Mouse (Mus musculus): Measurements from ENCODE around the gene Cpxm2.

Gene Cpxm2

GRCm38 (mm10) chr7:132154368-132154961 is at the start of gene Cpxm2:
TSS of gene Cpxm2 (minus strand) at chr7:132154739.
- DNase-seq (ENCODE audit: low spot score in 2 of 2) = no peak

DNA sequence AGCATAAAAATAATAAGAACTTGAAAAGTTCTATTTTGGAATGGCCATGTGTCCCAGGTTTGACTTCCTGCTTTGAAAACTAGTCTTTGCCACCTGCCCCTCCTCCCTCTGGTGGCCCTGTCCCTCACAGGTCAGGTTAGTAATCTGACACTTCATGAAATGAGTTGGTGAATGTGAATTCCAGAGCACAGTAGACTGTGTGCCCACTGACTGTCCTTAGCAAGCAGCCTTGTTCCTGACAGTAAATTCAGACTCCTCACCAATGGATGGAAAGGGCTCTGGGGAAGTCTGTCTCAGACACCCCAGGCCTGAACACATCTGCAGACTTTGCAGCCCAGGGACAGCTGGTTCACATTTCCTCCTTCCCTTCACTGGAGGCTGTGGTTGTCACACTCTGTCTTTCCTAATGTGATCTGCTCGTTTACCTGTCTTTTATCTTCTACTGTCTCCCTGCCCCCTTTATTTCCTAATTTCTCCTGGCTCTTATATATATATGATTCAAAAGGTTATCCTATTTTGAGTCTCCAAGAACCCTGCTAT is 49.6 kb upstream of the Cpxm2 start:
- DNase-seq (ENCODE audit: low spot score in 2 of 2) = no peak

GRCm38 (mm10) chr7:132199686-132200085 is 45.1 kb upstream of the Cpxm2 start:
- DNase-seq (ENCODE audit: low spot score in 2 of 2) = no peak

DNA sequence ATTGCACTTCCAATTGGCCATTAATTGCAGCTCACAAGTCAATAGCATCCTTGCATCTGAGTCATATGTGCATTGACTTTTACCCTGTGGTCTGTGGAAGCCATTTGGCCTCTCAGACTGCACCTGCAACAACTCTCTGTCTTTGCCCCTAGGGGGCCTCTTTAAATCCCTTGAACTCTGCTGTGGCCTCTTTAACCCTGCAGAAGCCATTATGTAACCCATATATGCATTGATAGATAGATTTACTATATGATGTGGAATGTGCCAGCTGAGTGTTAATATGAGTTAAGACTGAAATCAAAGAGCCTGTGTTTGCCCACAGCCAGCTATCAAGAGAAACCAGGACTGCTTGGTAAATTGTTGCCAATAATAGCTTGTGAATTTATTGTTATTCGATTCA is 44.3 kb upstream of the Cpxm2 start:
- no peak for DNase-seq (ENCODE audit: low spot score in 2 of 2)

- DNase-seq (ENCODE audit: low spot score in 2 of 2) = no peak
Measured at GRCm38 (mm10) chr7:132197817-132198475, 43.4 kb upstream of the Cpxm2 start.

- DNase-seq (ENCODE audit: low spot score in 2 of 2) = no peak
Measured at GRCm38 (mm10) chr7:132196581-132196980, 42.0 kb upstream of the Cpxm2 start.

DNA sequence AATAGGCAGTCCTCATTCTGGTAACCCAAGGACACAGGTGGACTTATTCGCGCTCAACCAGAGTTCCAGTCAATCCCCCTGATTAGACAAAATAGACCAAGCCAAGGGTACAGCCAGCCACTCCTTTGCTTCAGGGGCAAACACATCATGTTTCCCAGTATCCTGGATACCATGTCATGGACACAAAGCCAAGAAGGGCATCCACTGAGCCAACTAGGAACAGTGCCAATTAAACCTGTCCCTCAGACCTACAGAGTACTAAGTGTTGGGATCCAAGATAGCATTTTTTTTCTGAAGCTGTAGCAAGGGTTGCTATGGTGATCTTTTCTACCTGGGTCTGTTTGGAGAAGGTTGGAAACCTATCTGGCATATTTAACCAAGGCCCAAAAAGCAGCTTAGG is 39.1 kb upstream of the Cpxm2 start:
- no peak for DNase-seq (ENCODE audit: low spot score in 2 of 2)

DNA sequence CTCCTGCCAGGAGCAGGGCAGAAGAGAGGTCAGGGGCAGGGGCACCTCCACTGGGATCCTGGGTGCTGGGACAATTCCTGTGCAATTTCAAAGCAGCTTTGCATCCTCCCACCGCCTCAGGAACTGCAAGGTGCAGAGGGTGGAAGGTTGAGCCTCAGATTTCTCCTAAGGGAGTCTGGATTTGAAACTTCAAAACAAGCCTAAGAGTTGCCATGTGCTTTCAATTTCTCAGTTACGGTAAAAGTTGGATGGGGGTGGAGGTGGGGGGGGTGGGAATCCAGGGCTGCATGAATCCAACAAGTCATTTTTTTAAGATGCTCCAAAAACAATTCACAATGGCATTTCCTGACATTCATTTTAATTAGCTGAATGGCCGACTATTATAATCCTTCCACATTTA is 32.9 kb upstream of the Cpxm2 start:
- no peak for DNase-seq (ENCODE audit: low spot score in 2 of 2)

GRCm38 (mm10) chr7:132183892-132184404 is 29.4 kb upstream of the Cpxm2 start:
- DNase-seq (ENCODE audit: low spot score in 2 of 2) = no peak

DNA sequence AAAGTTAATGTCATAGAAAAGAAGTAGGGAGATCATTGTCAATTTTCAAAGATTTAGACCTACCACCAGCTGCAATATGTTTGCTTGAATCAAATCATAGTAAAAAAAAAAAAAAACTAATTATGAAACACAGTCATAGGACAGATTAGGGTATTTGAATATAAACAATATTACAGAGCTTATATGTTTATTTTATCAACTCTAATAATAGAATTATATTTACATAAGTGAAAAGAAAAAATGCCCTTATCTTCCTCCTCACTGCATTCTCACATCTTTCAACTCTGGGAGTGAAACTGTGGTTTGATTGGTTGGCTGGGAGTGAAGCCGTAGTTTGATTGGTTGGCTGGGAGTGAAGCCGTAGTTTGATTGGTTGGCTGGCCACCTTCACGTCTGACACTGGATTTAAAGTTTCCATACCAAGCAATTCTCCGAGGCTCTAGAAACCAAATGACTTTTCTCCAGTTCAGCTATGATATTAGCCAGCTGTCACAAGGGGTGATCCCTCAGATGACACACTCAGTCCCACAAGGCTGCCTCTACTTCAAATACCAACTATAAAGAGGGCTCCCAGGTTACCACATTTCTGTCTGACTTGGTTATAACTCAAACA is 27.2 kb upstream of the Cpxm2 start:
- DNase-seq (ENCODE audit: low spot score in 2 of 2) = no peak

- DNase-seq (ENCODE audit: low spot score in 2 of 2) = no peak
Measured at GRCm38 (mm10) chr7:132181042-132181441, 26.5 kb upstream of the Cpxm2 start.

DNA sequence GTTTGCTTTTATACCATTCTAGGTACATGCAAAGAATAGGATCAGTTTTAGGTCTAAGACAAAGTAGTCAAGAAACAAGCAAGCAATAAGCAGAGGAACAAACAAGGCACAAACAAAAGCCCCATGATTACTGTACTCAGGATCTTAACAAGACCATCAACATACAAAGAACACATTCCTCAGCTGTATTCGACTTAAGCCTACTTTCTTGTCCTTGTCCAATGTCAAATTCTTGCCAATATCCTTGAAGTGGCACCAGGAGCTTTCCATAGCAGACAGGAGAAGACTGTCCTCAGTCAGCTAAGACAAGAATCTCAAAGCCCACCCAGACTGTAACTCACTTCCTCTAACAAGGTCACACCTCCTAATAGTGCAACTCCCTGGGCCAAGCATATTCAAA is 24.5 kb upstream of the Cpxm2 start:
- DNase-seq (ENCODE audit: low spot score in 2 of 2) = no peak

DNA sequence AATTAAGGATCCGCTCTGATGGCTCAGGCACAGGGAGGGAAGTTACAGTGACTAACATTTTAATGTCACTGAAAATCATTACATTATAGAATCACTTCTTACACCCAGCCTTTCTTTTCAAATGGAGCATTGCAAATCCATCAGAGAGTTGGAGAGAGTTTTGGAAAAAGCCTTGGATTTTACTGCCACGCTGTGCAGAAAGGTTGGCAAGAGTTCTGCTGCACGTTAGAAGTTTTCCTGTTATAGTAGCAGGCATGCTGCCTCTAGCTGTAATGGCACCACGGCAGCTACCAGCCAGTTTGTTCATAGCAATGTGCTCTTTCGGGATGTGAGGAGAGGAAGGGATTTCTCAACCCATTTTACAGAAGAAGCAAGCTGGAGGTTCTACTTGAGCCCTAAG is 20.2 kb upstream of the Cpxm2 start:
- DNase-seq (ENCODE audit: low spot score in 2 of 2) = no peak

DNA sequence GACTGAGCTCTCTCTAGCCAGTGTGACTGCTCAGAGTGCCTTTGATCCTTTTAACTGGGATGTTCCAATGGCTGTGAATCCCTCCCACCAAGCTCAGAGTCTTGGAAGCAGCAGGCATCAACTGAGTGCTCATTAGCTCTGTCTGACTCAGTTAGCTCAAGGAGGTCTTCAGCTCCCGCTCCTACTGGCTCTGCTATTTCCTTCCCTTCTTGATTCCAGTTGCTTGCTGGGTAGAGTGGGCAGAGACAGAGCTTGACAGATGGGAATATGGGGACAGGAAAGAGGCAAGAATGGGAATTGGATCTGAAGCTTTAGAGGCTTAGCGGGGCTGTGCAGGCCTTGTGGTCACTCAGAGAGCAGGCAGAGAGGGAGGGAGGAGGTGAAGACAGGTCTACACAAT is 19.8 kb upstream of the Cpxm2 start:
- DNase-seq (ENCODE audit: low spot score in 2 of 2) = no peak

- no peak for DNase-seq (ENCODE audit: low spot score in 2 of 2)
Measured at GRCm38 (mm10) chr7:132172220-132172619, 17.7 kb upstream of the Cpxm2 start.

GRCm38 (mm10) chr7:132171716-132172115 is 17.2 kb upstream of the Cpxm2 start:
- no peak for DNase-seq (ENCODE audit: low spot score in 2 of 2)

GRCm38 (mm10) chr7:132169419-132170169 is 15.1 kb upstream of the Cpxm2 start:
- DNase-seq (ENCODE audit: low spot score in 2 of 2) = no peak

- no peak for DNase-seq (ENCODE audit: low spot score in 2 of 2)
Measured at GRCm38 (mm10) chr7:132167239-132167638, 12.7 kb upstream of the Cpxm2 start.

- no peak for DNase-seq (ENCODE audit: low spot score in 2 of 2)
Measured at GRCm38 (mm10) chr7:132162254-132162653, 7.7 kb upstream of the Cpxm2 start.

DNA sequence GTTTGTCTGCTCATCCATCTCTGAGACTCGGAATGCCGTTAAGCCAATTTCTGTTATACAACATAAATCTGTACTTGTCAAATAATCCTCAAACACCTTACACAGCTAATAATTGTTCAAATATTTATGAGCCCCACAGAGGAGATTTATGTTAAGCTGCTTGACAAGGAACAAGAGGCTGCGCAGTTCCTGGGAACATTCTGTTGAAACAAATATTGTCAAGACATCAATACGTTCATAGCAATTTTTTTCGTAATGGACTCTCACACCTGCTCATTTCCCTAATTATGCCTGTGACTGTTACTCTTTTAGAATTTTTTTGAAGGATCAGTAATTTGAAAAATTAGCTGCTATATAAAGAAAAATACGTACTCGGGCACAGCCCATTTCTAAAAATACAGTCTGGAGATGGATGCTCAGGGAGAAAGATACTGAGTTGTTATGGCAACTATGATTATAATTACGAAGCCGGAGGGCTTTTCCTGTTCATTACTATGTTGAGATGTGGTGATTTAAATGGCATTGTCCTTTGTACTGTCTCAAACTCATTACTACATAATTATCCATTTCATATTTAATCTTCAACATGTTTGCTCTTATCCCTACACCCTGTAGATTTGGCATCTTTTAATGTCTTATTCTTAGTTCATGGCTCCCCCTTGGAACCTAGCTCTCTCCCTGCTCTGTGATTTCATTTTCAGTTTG is 3.9 kb upstream of the Cpxm2 start:
- DNase-seq (ENCODE audit: low spot score in 2 of 2) = no peak

GRCm38 (mm10) chr7:132153725-132154147 is 803 bp downstream of the Cpxm2 start:
- DNase-seq (ENCODE audit: low spot score in 2 of 2) = peak in 1 of 2 experiments; percentile 21

Measured in frontal cortex, postnatal 14 days (tissue).